Mouse (Mus musculus): ENCODE data around the gene Dlgap3. TPM values are rescaled to one million over a fixed set of nuclear protein-coding genes. Genes with fewer than 3 reads are reported as not detected.

Gene Dlgap3
- polyA plus RNA-seq, 1 experiment from 2014 or later = 0.57 TPM

GRCm38 (mm10) chr4:127190921-127191320 lies 21.9 kb downstream of the Dlgap3 start:
- Histone ChIP-seq H3K27me3 (ENCODE audit: control insufficient read depth, insufficient read depth, low read length) (no peaks in the 10 kb centered on the region), H3K4me2 (ENCODE audit: low read length) (no peak overlapping the region), H3K9ac (ENCODE audit: low read length) (no peak overlapping the region), H3K4me1 (ENCODE audit: control insufficient read depth in 2 of 2, insufficient read depth in 2 of 2, low read length in 2 of 2) (peaks cover 0 to 5% of the 10 kb centered on the region in 2 experiments; a peak in 1 of 4 replicates), H3K4me3 (ENCODE audit: control insufficient read depth in 1 of 2, insufficient read depth in 1 of 2, low read depth in 1 of 2, low read length in 2 of 2) (no peak overlapping the region), H3K27ac (replicated peaks in 1 of 2; ENCODE audit: control insufficient read depth in 1 of 2, insufficient read depth in 1 of 2, low read depth in 2 of 2, low read length in 2 of 2) (no peak overlapping the region), H3K36me3 (ENCODE audit: control insufficient read depth, insufficient read depth, low read length) (no peaks in the 10 kb centered on the region), H3K9me3 (ENCODE audit: control insufficient read depth, low read length) (no peaks in the 10 kb centered on the region)
- WGBS = 79% methylated on average over 6 of the region's 6 CpGs
- no peak for ATAC-seq (ENCODE audit: insufficient number of reproducible peaks, insufficient read depth, low FRiP score, low read depth)

- no peak overlapping the region for H3K9ac ChIP-seq (ENCODE audit: low read length)
- 72% methylated on average over 8 of the region's 8 CpGs for WGBS
- H3K4me1 ChIP-seq (ENCODE audit: control insufficient read depth in 2 of 2, insufficient read depth in 2 of 2, low read length in 2 of 2) = peaks cover 0 to 5% of the 10 kb centered on the region in 2 experiments; a peak in 1 of 4 replicates
- H3K4me2 ChIP-seq (ENCODE audit: low read length) = no peak overlapping the region
- no peaks in the 10 kb centered on the region for H3K36me3 ChIP-seq (ENCODE audit: control insufficient read depth, insufficient read depth, low read length)
- no peak overlapping the region for H3K27ac ChIP-seq (replicated peaks in 1 of 2; ENCODE audit: control insufficient read depth in 1 of 2, insufficient read depth in 1 of 2, low read depth in 2 of 2, low read length in 2 of 2)
- ATAC-seq (ENCODE audit: insufficient number of reproducible peaks, insufficient read depth, low FRiP score, low read depth) = no peak
- 0 out of 2 replicates have a peak, but pooled peaks cover 4% of the 10 kb centered on the region for H3K27me3 ChIP-seq (ENCODE audit: control insufficient read depth, insufficient read depth, low read length)
- no peaks in the 10 kb centered on the region for H3K9me3 ChIP-seq (ENCODE audit: control insufficient read depth, low read length)
- H3K4me3 ChIP-seq (ENCODE audit: control insufficient read depth in 1 of 2, insufficient read depth in 1 of 2, low read depth in 1 of 2, low read length in 2 of 2) = no peak overlapping the region
These were observed 23.7 kb downstream of the Dlgap3 start for GRCm38 (mm10) chr4:127192704-127193103.

GRCm38 (mm10) chr4:127193378-127194155 lies 24.6 kb downstream of the Dlgap3 start:
- no peak overlapping the region for H3K9ac ChIP-seq (ENCODE audit: low read length)
- peaks cover 0 to 5% of the 10 kb centered on the region in 2 experiments; a peak in 1 of 4 replicates for H3K4me1 ChIP-seq (ENCODE audit: control insufficient read depth in 2 of 2, insufficient read depth in 2 of 2, low read length in 2 of 2)
- H3K4me2 ChIP-seq (ENCODE audit: low read length) = no peak overlapping the region
- no peak overlapping the region for H3K27ac ChIP-seq (replicated peaks in 1 of 2; ENCODE audit: control insufficient read depth in 1 of 2, insufficient read depth in 1 of 2, low read depth in 2 of 2, low read length in 2 of 2)
- no peak overlapping the region for H3K4me3 ChIP-seq (ENCODE audit: control insufficient read depth in 1 of 2, insufficient read depth in 1 of 2, low read depth in 1 of 2, low read length in 2 of 2)
- 0 out of 2 replicates have a peak, but pooled peaks cover 5% of the 10 kb centered on the region for H3K27me3 ChIP-seq (ENCODE audit: control insufficient read depth, insufficient read depth, low read length)
- H3K9me3 ChIP-seq (ENCODE audit: control insufficient read depth, low read length) = no peaks in the 10 kb centered on the region
- H3K36me3 ChIP-seq (ENCODE audit: control insufficient read depth, insufficient read depth, low read length) = no peaks in the 10 kb centered on the region
- WGBS = 48% methylated on average over 14 of the region's 14 CpGs
- ATAC-seq (ENCODE audit: insufficient number of reproducible peaks, insufficient read depth, low FRiP score, low read depth) = no peak

- Histone ChIP-seq H3K27ac (replicated peaks in 1 of 2; ENCODE audit: control insufficient read depth in 1 of 2, insufficient read depth in 1 of 2, low read depth in 2 of 2, low read length in 2 of 2) (no peak overlapping the region), H3K36me3 (ENCODE audit: control insufficient read depth, insufficient read depth, low read length) (no peaks in the 10 kb centered on the region), H3K4me3 (ENCODE audit: control insufficient read depth in 1 of 2, insufficient read depth in 1 of 2, low read depth in 1 of 2, low read length in 2 of 2) (no peak overlapping the region), H3K9ac (ENCODE audit: low read length) (no peak overlapping the region), H3K9me3 (ENCODE audit: control insufficient read depth, low read length) (no peaks in the 10 kb centered on the region), H3K4me2 (ENCODE audit: low read length) (no peak overlapping the region), H3K4me1 (ENCODE audit: control insufficient read depth in 2 of 2, insufficient read depth in 2 of 2, low read length in 2 of 2) (peaks cover 0 to 5% of the 10 kb centered on the region in 2 experiments; a peak in 1 of 4 replicates), H3K27me3 (ENCODE audit: control insufficient read depth, insufficient read depth, low read length) (0 out of 2 replicates have a peak, but pooled peaks cover 5% of the 10 kb centered on the region)
- no peak for ATAC-seq (ENCODE audit: insufficient number of reproducible peaks, insufficient read depth, low FRiP score, low read depth)
- 86% methylated on average over 25 of the region's 25 CpGs for WGBS
These were observed 25.7 kb downstream of the Dlgap3 start for GRCm38 (mm10) chr4:127194477-127195269.

GRCm38 (mm10) chr4:127198609-127199008 lies 29.6 kb downstream of the Dlgap3 start:
- Histone ChIP-seq H3K4me2 (ENCODE audit: low read length) (no peak overlapping the region), H3K27ac (replicated peaks in 1 of 2; ENCODE audit: control insufficient read depth in 1 of 2, insufficient read depth in 1 of 2, low read depth in 2 of 2, low read length in 2 of 2) (no peak overlapping the region), H3K36me3 (ENCODE audit: control insufficient read depth, insufficient read depth, low read length) (no peaks in the 10 kb centered on the region), H3K4me3 (ENCODE audit: control insufficient read depth in 1 of 2, insufficient read depth in 1 of 2, low read depth in 1 of 2, low read length in 2 of 2) (no peak overlapping the region), H3K27me3 (ENCODE audit: control insufficient read depth, insufficient read depth, low read length) (0 out of 2 replicates have a peak, but pooled peaks cover 5% of the 10 kb centered on the region), H3K9ac (ENCODE audit: low read length) (no peak overlapping the region), H3K4me1 (ENCODE audit: control insufficient read depth in 2 of 2, insufficient read depth in 2 of 2, low read length in 2 of 2) (peaks cover 14 to 15% of the 10 kb centered on the region in 2 experiments), H3K9me3 (ENCODE audit: control insufficient read depth, low read length) (no peaks in the 10 kb centered on the region)
- 38% methylated on average over 6 of the region's 6 CpGs for WGBS
- ATAC-seq (ENCODE audit: insufficient number of reproducible peaks, insufficient read depth, low FRiP score, low read depth) = no peak

GRCm38 (mm10) chr4:127199406-127199805 lies 30.4 kb downstream of the Dlgap3 start:
- Histone ChIP-seq H3K4me2 (ENCODE audit: low read length) (no peak overlapping the region), H3K36me3 (ENCODE audit: control insufficient read depth, insufficient read depth, low read length) (no peaks in the 10 kb centered on the region), H3K27ac (replicated peaks in 1 of 2; ENCODE audit: control insufficient read depth in 1 of 2, insufficient read depth in 1 of 2, low read depth in 2 of 2, low read length in 2 of 2) (no peak overlapping the region), H3K9me3 (ENCODE audit: control insufficient read depth, low read length) (no peaks in the 10 kb centered on the region), H3K4me1 (ENCODE audit: control insufficient read depth in 2 of 2, insufficient read depth in 2 of 2, low read length in 2 of 2) (peaks cover 11 to 15% of the 10 kb centered on the region in 2 experiments), H3K9ac (ENCODE audit: low read length) (no peak overlapping the region), H3K4me3 (ENCODE audit: control insufficient read depth in 1 of 2, insufficient read depth in 1 of 2, low read depth in 1 of 2, low read length in 2 of 2) (no peak overlapping the region), H3K27me3 (ENCODE audit: control insufficient read depth, insufficient read depth, low read length) (0 out of 2 replicates have a peak, but pooled peaks cover 5% of the 10 kb centered on the region)
- no peak for ATAC-seq (ENCODE audit: insufficient number of reproducible peaks, insufficient read depth, low FRiP score, low read depth)
- WGBS = 60% methylated on average over 12 of the region's 12 CpGs

GRCm38 (mm10) chr4:127200164-127200722 lies 31.2 kb downstream of the Dlgap3 start:
- H3K9ac ChIP-seq (ENCODE audit: low read length) = no peak overlapping the region
- 76% methylated on average over 12 of the region's 12 CpGs for WGBS

More at GRCm38 (mm10) chr4:127200164-127200722, 31.2 kb downstream of the Dlgap3 start:
- peaks cover 11 to 15% of the 10 kb centered on the region in 2 experiments for H3K4me1 ChIP-seq (ENCODE audit: control insufficient read depth in 2 of 2, insufficient read depth in 2 of 2, low read length in 2 of 2)
- ATAC-seq (ENCODE audit: insufficient number of reproducible peaks, insufficient read depth, low FRiP score, low read depth) = no peak
- no peaks in the 10 kb centered on the region for H3K36me3 ChIP-seq (ENCODE audit: control insufficient read depth, insufficient read depth, low read length)
- no peak overlapping the region for H3K4me2 ChIP-seq (ENCODE audit: low read length)
- H3K27ac ChIP-seq (replicated peaks in 1 of 2; ENCODE audit: control insufficient read depth in 1 of 2, insufficient read depth in 1 of 2, low read depth in 2 of 2, low read length in 2 of 2) = no peak overlapping the region
- no peak overlapping the region for H3K4me3 ChIP-seq (ENCODE audit: control insufficient read depth in 1 of 2, insufficient read depth in 1 of 2, low read depth in 1 of 2, low read length in 2 of 2)
- H3K9me3 ChIP-seq (ENCODE audit: control insufficient read depth, low read length) = no peaks in the 10 kb centered on the region
- H3K27me3 ChIP-seq (ENCODE audit: control insufficient read depth, insufficient read depth, low read length) = 0 out of 2 replicates have a peak, but pooled peaks cover 5% of the 10 kb centered on the region
